Mouse (Mus musculus): ENCODE measurements at regions not wholly inside any gene's neighbourhood (a gene's known extent, or its start where the extent isn't known, plus 50 kb on each side); places are given as distances from the start of the nearest gene placed in this dataset.
"Not testable (repeated sequence)": the region's sequence is repeated elsewhere in the genome, so short reads cannot be mapped to it uniquely, and the experiment has no call there.

GRCm38 (mm10) chr4:143055371-143055770 lies 157.4 kb downstream of the Prdm2 start:
- DNase-seq: no peak

GRCm38 (mm10) chr4:143053029-143053428 lies 159.8 kb downstream of the Prdm2 start:
- DNase-seq: no peak

- DNase-seq: no peak
Measured at GRCm38 (mm10) chr4:143051205-143051604, 161.6 kb downstream of the Prdm2 start.

GRCm38 (mm10) chr4:143045245-143045644 lies 167.6 kb downstream of the Prdm2 start:
- no peak for DNase-seq

- DNase-seq: no peak
Measured at GRCm38 (mm10) chr4:143042806-143043205, 170.0 kb downstream of the Prdm2 start.

- no peak for DNase-seq
Measured at GRCm38 (mm10) chr4:143038626-143039025, 174.2 kb downstream of the Prdm2 start.

GRCm38 (mm10) chr4:143036704-143037103 lies 176.1 kb downstream of the Prdm2 start:
- DNase-seq: no peak

- not testable (repeated sequence) for DNase-seq
Measured at GRCm38 (mm10) chr4:143035089-143035488, 177.7 kb downstream of the Prdm2 start.

- not testable (repeated sequence) for DNase-seq
Measured at GRCm38 (mm10) chr4:143034324-143034723, 178.5 kb downstream of the Prdm2 start.

- peak; percentile 16 for DNase-seq
Measured at GRCm38 (mm10) chr4:143029813-143030212, 183.0 kb downstream of the Prdm2 start.

- DNase-seq: peak; percentile 80
Measured at GRCm38 (mm10) chr4:143027292-143027691, 185.5 kb downstream of the Prdm2 start.

- peak; percentile 84 for DNase-seq
Measured at GRCm38 (mm10) chr4:143021242-143021881, 191.4 kb downstream of the Prdm2 start.

GRCm38 (mm10) chr4:143020658-143021057 lies 192.1 kb downstream of the Prdm2 start:
- no peak for DNase-seq

- no peak for DNase-seq
Measured at GRCm38 (mm10) chr4:143012900-143013299, 199.9 kb downstream of the Prdm2 start.

GRCm38 (mm10) chr4:143001961-143002360 lies 210.8 kb downstream of the Prdm2 start:
- no peak for DNase-seq

GRCm38 (mm10) chr4:143001486-143001885 lies 211.3 kb downstream of the Prdm2 start:
- no peak for DNase-seq

- DNase-seq: no peak
Measured at GRCm38 (mm10) chr4:142996406-142996805, 216.4 kb downstream of the Prdm2 start.

GRCm38 (mm10) chr4:142991401-142991800 lies 221.4 kb downstream of the Prdm2 start:
- DNase-seq: no peak

- DNase-seq: no peak
Measured at GRCm38 (mm10) chr4:142989175-142989574, 223.6 kb downstream of the Prdm2 start.

GRCm38 (mm10) chr4:142983295-142983624 lies 229.5 kb downstream of the Prdm2 start:
- DNase-seq: no peak

- no peak for DNase-seq
Measured at GRCm38 (mm10) chr4:142982585-142983294, 230.1 kb downstream of the Prdm2 start.

- DNase-seq: no peak
Measured at GRCm38 (mm10) chr4:142975620-142976019, 237.2 kb downstream of the Prdm2 start.

GRCm38 (mm10) chr4:142970040-142970439 lies 242.8 kb downstream of the Prdm2 start:
- DNase-seq: no peak

- DNase-seq: no peak
Measured at GRCm38 (mm10) chr4:142967604-142968003, 245.2 kb downstream of the Prdm2 start.
